ENCODE assay signal across 14 mouse cellular contexts in the genomic region with DNA sequence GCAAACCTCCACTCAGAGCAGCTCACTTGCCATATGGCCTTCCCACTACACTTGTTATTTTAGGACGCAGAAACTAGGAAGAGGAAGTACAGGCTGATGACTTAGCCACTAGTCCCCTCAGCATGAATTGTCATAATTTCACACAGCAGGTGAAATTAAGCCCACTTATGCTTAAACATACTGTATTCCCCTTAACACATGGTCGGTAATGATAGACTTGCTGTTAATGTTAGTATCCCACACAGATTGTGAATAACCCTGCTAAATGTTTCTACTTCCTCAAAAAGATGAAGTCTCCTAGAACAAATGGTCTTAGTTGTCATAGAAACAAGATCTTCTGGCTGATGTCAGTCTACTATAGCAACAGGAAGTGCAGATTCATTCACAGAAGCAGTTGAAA. TPM values are rescaled to one million over a fixed set of nuclear protein-coding genes. Genes with fewer than 3 reads are reported as not detected.
DNase-seq lines count a peak whose midpoint lies in the region; ATAC-seq and TF ChIP-seq lines count a peak whose summit lies in the region.
"Had no signal": no experiment of that assay in that cellular context is flagged by ENCODE, and none has a peak within 500 bp of the region (broad histone marks: within the 10 kb centered on the region; RNA-seq: fewer than 3 reads in every experiment).

No protein-coding gene starts in this region.

- TF ChIP-seq POLR2A in liver, adult 2 months (IDR thresholded peaks at IDR 0.05; ENCODE audit: extremely low read depth, insufficient read depth, low read length) = no peak

- H3K9me3 ChIP-seq in forebrain, postnatal 0 days (ENCODE audit: low read length) = no peaks in the 10 kb centered on the region
- no peaks in the 10 kb centered on the region for H3K9me3 ChIP-seq in forebrain, embryonic 12.5 days
- H3K9me3 ChIP-seq in liver, embryonic 12.5 days (replicated peaks) = no peaks in the 10 kb centered on the region
- no peaks in the 10 kb centered on the region for H3K9me3 ChIP-seq in forebrain, embryonic 13.5 days (replicated peaks)
- H3K9me3 ChIP-seq: heart, embryonic 10.5 days; hindbrain, embryonic 10.5 days; midbrain, embryonic 15.5 days; neural tube, embryonic 15.5 days had no signal

- peak; percentile 65 for ATAC-seq in forebrain, postnatal 0 days
- no peak for ATAC-seq in forebrain, embryonic 12.5 days (ENCODE audit: low FRiP score)
- no peak for ATAC-seq in liver, embryonic 12.5 days
- no peak for ATAC-seq in forebrain, embryonic 13.5 days
- ATAC-seq: midbrain, embryonic 15.5 days had no signal

- DNase-seq in forebrain, postnatal 0 days = peak; percentile 11
- DNase-seq in liver, adult 2 months (ENCODE audit: extremely low read depth, low read depth, low spot score) = peak; percentile 21
- DNase-seq in induced T-regulatory cell, adult 2 months (ENCODE audit: low read depth) = peak; percentile 0
- DNase-seq in naive thymus-derived CD4-positive, alpha-beta T cell, adult 2 months (ENCODE audit: low read depth) = peak; percentile 0
- DNase-seq in urinary bladder, postnatal 14 days (ENCODE audit: low spot score) = no peak
- DNase-seq: cerebellum, adult 9-11 months; kidney, adult 2 months had no signal

- no peaks in the 10 kb centered on the region for H3K27me3 ChIP-seq in forebrain, postnatal 0 days (ENCODE audit: insufficient read depth, low read length)
- peaks cover 7% of the 10 kb centered on the region for H3K27me3 ChIP-seq in forebrain, embryonic 12.5 days
- H3K27me3 ChIP-seq in liver, adult 2 months (ENCODE audit: control insufficient read depth, insufficient read depth, low read length) = no peaks in the 10 kb centered on the region
- no peaks in the 10 kb centered on the region for H3K27me3 ChIP-seq in liver, embryonic 12.5 days (replicated peaks)
- peaks cover 6% of the 10 kb centered on the region; the same call in 1 of the 2 replicates for H3K27me3 ChIP-seq in forebrain, embryonic 13.5 days
- H3K27me3 ChIP-seq: midbrain, embryonic 15.5 days; neural tube, embryonic 15.5 days had no signal

- no peak overlapping the region for H3K4me3 ChIP-seq in forebrain, postnatal 0 days (ENCODE audit: low read depth, low read length)
- H3K4me3 ChIP-seq in forebrain, embryonic 12.5 days (replicated peaks) = no peak overlapping the region
- H3K4me3 ChIP-seq in liver, adult 2 months (ENCODE audit: insufficient read depth, low read depth, low read length) = no peak overlapping the region
- no peak overlapping the region for H3K4me3 ChIP-seq in liver, embryonic 12.5 days
- H3K4me3 ChIP-seq in forebrain, embryonic 13.5 days = no peak overlapping the region
- H3K4me3 ChIP-seq: heart, embryonic 10.5 days; hindbrain, embryonic 10.5 days; midbrain, embryonic 15.5 days; neural tube, embryonic 15.5 days had no signal

- no peak overlapping the region for H3K4me2 ChIP-seq in forebrain, postnatal 0 days (ENCODE audit: low read depth)
- H3K4me2 ChIP-seq in forebrain, embryonic 12.5 days = no peak overlapping the region
- no peak overlapping the region for H3K4me2 ChIP-seq in liver, embryonic 12.5 days
- no peak overlapping the region for H3K4me2 ChIP-seq in forebrain, embryonic 13.5 days
- H3K4me2 ChIP-seq: midbrain, embryonic 15.5 days; neural tube, embryonic 15.5 days had no signal

- WGBS in forebrain, postnatal 0 days = 65% methylated on average over 2 of the region's 2 CpGs
- 76% methylated on average over 2 of the region's 2 CpGs for WGBS in forebrain, embryonic 12.5 days
- WGBS in liver, adult 2 months = 80% methylated on average over 2 of the region's 2 CpGs
- 41% methylated on average over 2 of the region's 2 CpGs for WGBS in liver, embryonic 12.5 days (ENCODE audit: insufficient replicate concordance)
- 74% methylated on average over 2 of the region's 2 CpGs for WGBS in forebrain, embryonic 13.5 days

- H3K4me1 ChIP-seq in forebrain, postnatal 0 days (ENCODE audit: insufficient read depth) = no peaks in the 10 kb centered on the region
- H3K4me1 ChIP-seq in forebrain, embryonic 12.5 days = no peaks in the 10 kb centered on the region
- H3K4me1 ChIP-seq in liver, adult 2 months (ENCODE audit: control insufficient read depth, insufficient read depth, low read length) = no peaks in the 10 kb centered on the region
- H3K4me1 ChIP-seq in liver, embryonic 12.5 days = no peaks in the 10 kb centered on the region
- H3K4me1 ChIP-seq in forebrain, embryonic 13.5 days = no peaks in the 10 kb centered on the region
- H3K4me1 ChIP-seq: heart, embryonic 10.5 days; hindbrain, embryonic 10.5 days; midbrain, embryonic 15.5 days; neural tube, embryonic 15.5 days had no signal

- no peak overlapping the region for H3K9ac ChIP-seq in forebrain, postnatal 0 days
- no peak overlapping the region for H3K9ac ChIP-seq in forebrain, embryonic 12.5 days
- H3K9ac ChIP-seq in liver, adult 2 months (ENCODE audit: low read depth, low read length) = no peak overlapping the region
- H3K9ac ChIP-seq in liver, embryonic 12.5 days = no peak overlapping the region
- H3K9ac ChIP-seq in forebrain, embryonic 13.5 days = no peak overlapping the region
- H3K9ac ChIP-seq: midbrain, embryonic 15.5 days; neural tube, embryonic 15.5 days had no signal

- H3K36me3 ChIP-seq in forebrain, postnatal 0 days (ENCODE audit: insufficient read depth) = no peaks in the 10 kb centered on the region
- H3K36me3 ChIP-seq in forebrain, embryonic 12.5 days (replicated peaks) = no peaks in the 10 kb centered on the region
- no peaks in the 10 kb centered on the region for H3K36me3 ChIP-seq in liver, adult 2 months (ENCODE audit: control insufficient read depth, insufficient read depth, low read length)
- no peaks in the 10 kb centered on the region for H3K36me3 ChIP-seq in liver, embryonic 12.5 days
- H3K36me3 ChIP-seq in forebrain, embryonic 13.5 days (ENCODE audit: poor library complexity, severe bottlenecking) = no peaks in the 10 kb centered on the region
- H3K36me3 ChIP-seq: heart, embryonic 10.5 days; hindbrain, embryonic 10.5 days; midbrain, embryonic 15.5 days; neural tube, embryonic 15.5 days had no signal

- no peaks in the 10 kb centered on the region for H3K79me2 ChIP-seq in liver, adult 2 months (ENCODE audit: control insufficient read depth, insufficient read depth, low read length)

- no peak overlapping the region for H3K27ac ChIP-seq in forebrain, postnatal 0 days (ENCODE audit: low read depth, low read length)
- no peak overlapping the region for H3K27ac ChIP-seq in forebrain, embryonic 12.5 days
- no peak overlapping the region for H3K27ac ChIP-seq in liver, adult 2 months (replicated peaks; ENCODE audit: insufficient read depth, low read depth, low read length)
- H3K27ac ChIP-seq in liver, embryonic 12.5 days = no peak overlapping the region
- H3K27ac ChIP-seq in forebrain, embryonic 13.5 days = no peak overlapping the region
- H3K27ac ChIP-seq: heart, embryonic 10.5 days; hindbrain, embryonic 10.5 days; midbrain, embryonic 15.5 days; neural tube, embryonic 15.5 days had no signal

- TF ChIP-seq CTCF in forebrain, postnatal 0 days (IDR thresholded peaks at IDR 0.05; ENCODE audit: low read depth) = no peak
- TF ChIP-seq CTCF in liver, adult 2 months (IDR thresholded peaks at IDR 0.05; ENCODE audit: low read depth, low read length) = no peak

RNA-seq across cellular contexts. Expression of a gene that starts 47.6 kb away (rescaled TPM):
- 1.2 and 1.8 TPM in 2 replicates for total RNA-seq in forebrain, postnatal 0 days (2014; rRNA removed)
- 0.74 and 1.3 TPM in 2 replicates for polyA plus RNA-seq in forebrain, postnatal 0 days (2015; fragmentation: Nextera tagmentation; extraction: Ambion mirVana)
- polyA plus RNA-seq in forebrain, embryonic 12.5 days (2016; fragmentation: Nextera tagmentation; extraction: Ambion mirVana) = 2.5 and 4.0 TPM in 2 replicates
- 0.09 TPM in 1 of 2 replicates, not detected in the other for total RNA-seq in liver, adult 2 months (2014; rRNA removed)
- not detected in 2 replicates for polyA plus RNA-seq in liver, adult 2 months (2012; rRNA removed)
- 1.4 and 1.8 TPM in 2 replicates for polyA plus RNA-seq in liver, embryonic 12.5 days (2016; fragmentation: Nextera tagmentation; extraction: Ambion mirVana)
- 1.9 TPM in 2 replicates for polyA plus RNA-seq in forebrain, embryonic 13.5 days (2015; fragmentation: Nextera tagmentation; extraction: Ambion mirVana)
